Comparison of ENCODE assay signal across 15 mouse cellular contexts in genomic region chr14:31364589-31364988, GRCm38 (mm10). TPM values are rescaled to one million over a fixed set of nuclear protein-coding genes. Genes with fewer than 3 reads are reported as not detected.
DNase-seq lines count a peak whose midpoint lies in the region; ATAC-seq and TF ChIP-seq lines count a peak whose summit lies in the region.
"Had no signal": no experiment of that assay in that cellular context is flagged by ENCODE, and none has a peak within 500 bp of the region (broad histone marks: within the 10 kb centered on the region; RNA-seq: fewer than 3 reads in every experiment).

No protein-coding gene starts in this region.

- peaks cover 0 to 5% of the 10 kb centered on the region in 2 experiments; a peak in 3 of 4 replicates for H3K4me1 ChIP-seq in MEL (ENCODE audit: control insufficient read depth in 1 of 2, insufficient read depth in 2 of 2, low read length in 2 of 2)
- H3K4me1 ChIP-seq in liver, embryonic 15.5 days (replicated peaks): 0 out of 2 replicates have a peak, but pooled peaks cover 4% of the 10 kb centered on the region
- no peaks in the 10 kb centered on the region for H3K4me1 ChIP-seq in hindbrain, embryonic 11.5 days (replicated peaks; ENCODE audit: control insufficient read depth, insufficient read depth, low read length)
- H3K4me1 ChIP-seq: forebrain, embryonic 13.5 days; hindbrain, embryonic 10.5 days; intestine, embryonic 15.5 days; stomach, embryonic 15.5 days had no signal

- DNase-seq in MEL (ENCODE audit: low read depth, low spot score) (peak; percentile 88), liver (peak; percentile 63)
- no peak for DNase-seq in kidney, adult 9 months
- DNase-seq in hindbrain, embryonic 11.5 days (ENCODE audit: low spot score): no peak
- no peak for DNase-seq in T-cell, adult 2 months (ENCODE audit: low spot score)
- DNase-seq: layer of hippocampus, adult 9-11 months had no signal

- TF ChIP-seq POLR2A in MEL (IDR thresholded peaks at IDR 0.05; ENCODE audit: control insufficient read depth in 1 of 2, insufficient read depth in 1 of 2, low read depth in 1 of 2, low read length in 2 of 2, poor library complexity in 1 of 2): no peak

- no peak overlapping the region for H3K9ac ChIP-seq in MEL (ENCODE audit: control insufficient read depth, low read depth, low read length, poor library complexity, severe bottlenecking)
- H3K9ac ChIP-seq in liver, embryonic 15.5 days: no peak overlapping the region
- H3K9ac ChIP-seq in hindbrain, embryonic 11.5 days (ENCODE audit: low read depth, low read length): no peak overlapping the region
- H3K9ac ChIP-seq: forebrain, embryonic 13.5 days; intestine, embryonic 15.5 days; stomach, embryonic 15.5 days had no signal

- H3K27me3 ChIP-seq in MEL (ENCODE audit: control insufficient read depth in 1 of 2, insufficient read depth in 2 of 2, low read length in 2 of 2): no peaks in the 10 kb centered on the region
- no peaks in the 10 kb centered on the region for H3K27me3 ChIP-seq in liver, embryonic 15.5 days
- H3K27me3 ChIP-seq in hindbrain, embryonic 11.5 days (ENCODE audit: control insufficient read depth, insufficient read depth, low read length): no peaks in the 10 kb centered on the region
- H3K27me3 ChIP-seq: forebrain, embryonic 13.5 days; intestine, embryonic 15.5 days; Patski; stomach, embryonic 15.5 days had no signal

- no peak overlapping the region for H3K4me3 ChIP-seq in MEL (ENCODE audit: control insufficient read depth in 1 of 2, insufficient read depth in 1 of 2, low read depth in 2 of 2, low read length in 2 of 2)
- H3K4me3 ChIP-seq in liver, embryonic 15.5 days (replicated peaks): no peak overlapping the region
- H3K4me3 ChIP-seq in hindbrain, embryonic 11.5 days (ENCODE audit: low read depth, low read length): no peak overlapping the region
- H3K4me3 ChIP-seq: forebrain, embryonic 13.5 days; hindbrain, embryonic 10.5 days; intestine, embryonic 15.5 days; stomach, embryonic 15.5 days had no signal

- WGBS in liver, embryonic 15.5 days (ENCODE audit: insufficient replicate concordance): 50% methylated on average over 4 of the region's 4 CpGs
- WGBS in hindbrain, embryonic 11.5 days: 93% methylated on average over 4 of the region's 4 CpGs

- ATAC-seq in liver, embryonic 15.5 days (ENCODE audit: insufficient read depth): peak; percentile 52
- ATAC-seq in hindbrain, embryonic 11.5 days (ENCODE audit: low FRiP score): no peak
- ATAC-seq in CD4-positive, CD25-positive, alpha-beta regulatory T cell, adult 4 months: no peak
- ATAC-seq: forebrain, embryonic 13.5 days; hindbrain, embryonic 16.5 days; intestine, embryonic 15.5 days; Patski had no signal

- TF ChIP-seq CTCF in MEL (IDR thresholded peaks at IDR 0.05 in 2 of 3, conservative IDR thresholded peaks at IDR 0.05 in 1 of 3; ENCODE audit: control insufficient read depth in 1 of 3, insufficient read depth in 1 of 3, low read depth in 2 of 3, low read length in 3 of 3, poor library complexity in 1 of 3, severe bottlenecking in 1 of 3): no peak

- H3K9me3 ChIP-seq in MEL (replicated peaks; ENCODE audit: insufficient read depth, low read length): no peaks in the 10 kb centered on the region
- no peaks in the 10 kb centered on the region for H3K9me3 ChIP-seq in liver, embryonic 15.5 days (replicated peaks)
- no peaks in the 10 kb centered on the region for H3K9me3 ChIP-seq in hindbrain, embryonic 11.5 days (ENCODE audit: control insufficient read depth, low read length)
- H3K9me3 ChIP-seq: forebrain, embryonic 13.5 days; hindbrain, embryonic 10.5 days; intestine, embryonic 15.5 days; stomach, embryonic 15.5 days had no signal

- TF ChIP-seq EP300 in MEL (IDR thresholded peaks at IDR 0.05; ENCODE audit: low read depth in 1 of 2, low read length in 2 of 2): peak; percentile 89 to 91

- peak overlapping the region; percentile 39; the same call in 1 of the 2 replicates for H3K27ac ChIP-seq in MEL (ENCODE audit: control insufficient read depth, low read depth, low read length)
- no peak overlapping the region for H3K27ac ChIP-seq in liver, embryonic 15.5 days (replicated peaks)
- H3K27ac ChIP-seq in hindbrain, embryonic 11.5 days (ENCODE audit: low read depth, low read length): no peak overlapping the region
- H3K27ac ChIP-seq: forebrain, embryonic 13.5 days; hindbrain, embryonic 10.5 days; intestine, embryonic 15.5 days; stomach, embryonic 15.5 days had no signal

- H3K79me2 ChIP-seq in MEL (ENCODE audit: control insufficient read depth, insufficient read depth, low read length, poor library complexity): no peaks in the 10 kb centered on the region

- peaks cover 14 to 28% of the 10 kb centered on the region in 2 experiments for H3K36me3 ChIP-seq in MEL (ENCODE audit: control insufficient read depth in 1 of 2, insufficient read depth in 2 of 2, low read length in 2 of 2)
- H3K36me3 ChIP-seq in liver, embryonic 15.5 days (replicated peaks): peaks cover 73% of the 10 kb centered on the region
- peaks cover 5% of the 10 kb centered on the region; the same call in 1 of the 2 replicates for H3K36me3 ChIP-seq in hindbrain, embryonic 11.5 days (ENCODE audit: control insufficient read depth, insufficient read depth, low read length)

- TF ChIP-seq RAD21 in MEL (IDR thresholded peaks at IDR 0.05; ENCODE audit: low read depth, low read length): no peak

- H3K4me2 ChIP-seq in liver, embryonic 15.5 days: no peak overlapping the region
- H3K4me2 ChIP-seq in hindbrain, embryonic 11.5 days (replicated peaks; ENCODE audit: low read depth, low read length): no peak overlapping the region
- H3K4me2 ChIP-seq: forebrain, embryonic 13.5 days; intestine, embryonic 15.5 days; stomach, embryonic 15.5 days had no signal

TF ChIP-seq in MEL, 35 proteins besides CTCF, POLR2A, EP300 and RAD21:
- TF ChIP-seq MAZ (IDR thresholded peaks at IDR 0.05; ENCODE audit: low read depth, low read length) (no peak), ZNF384 (IDR thresholded peaks at IDR 0.05; ENCODE audit: low read depth, low read length) (peak; percentile 83), GABPA (IDR thresholded peaks at IDR 0.05; ENCODE audit: low read depth, low read length) (no peak), TCF12 (IDR thresholded peaks at IDR 0.05; ENCODE audit: low read depth, low read length) (peak; percentile 94), USF2 (IDR thresholded peaks at IDR 0.05; ENCODE audit: borderline replicate concordance in 1 of 2, insufficient read depth in 1 of 2, low read depth in 1 of 2, low read length in 2 of 2) (no peak), BHLHE40 (IDR thresholded peaks at IDR 0.05; ENCODE audit: borderline replicate concordance, low read depth, low read length) (peak; percentile 53; the same call in 1 of the 2 replicates), MYB (IDR thresholded peaks at IDR 0.05; ENCODE audit: low read depth, low read length) (peak; percentile 37; the same call in 1 of the 2 replicates), ZC3H11A (IDR thresholded peaks at IDR 0.05; ENCODE audit: low read depth, low read length) (no peak), ETS1 (IDR thresholded peaks at IDR 0.05; ENCODE audit: low read depth, low read length) (peak; percentile 72; the same call in 1 of the 2 replicates), MYC (IDR thresholded peaks at IDR 0.05; ENCODE audit: low read depth, low read length) (peak; percentile 80), TAL1 (IDR thresholded peaks at IDR 0.05; ENCODE audit: low read length) (peak; percentile 97), MAX (IDR thresholded peaks at IDR 0.05; ENCODE audit: low read length) (peak; percentile 55; the same call in 1 of the 2 replicates), MAFK (IDR thresholded peaks at IDR 0.05; ENCODE audit: borderline replicate concordance, low read depth, low read length) (peak; percentile 53; the same call in 1 of the 2 replicates), GATA1 (IDR thresholded peaks at IDR 0.05; ENCODE audit: low read depth, low read length) (peak; percentile 90), CHD2 (IDR thresholded peaks at IDR 0.05; ENCODE audit: low read length) (peak; percentile 60; the same call in 1 of the 2 replicates), RCOR1 (IDR thresholded peaks at IDR 0.05; ENCODE audit: low read depth, low read length) (peak; percentile 72), SIN3A (IDR thresholded peaks at IDR 0.05; ENCODE audit: low read length) (peak; percentile 58), HCFC1 (IDR thresholded peaks at IDR 0.05; ENCODE audit: low read depth, low read length) (0 out of 2 replicates have a peak, but pooled peaks have one; percentile 31), MXI1 (IDR thresholded peaks at IDR 0.05; ENCODE audit: low read depth, low read length) (0 out of 2 replicates have a peak, but pooled peaks have one; percentile 44)
TF ChIP-seq in MEL: peak in this region for 15.

RNA-seq across cellular contexts. Expression of gene Capn7, which starts 28.2 kb away (rescaled TPM):
- total RNA-seq in MEL (2012; rRNA removed): 23.2 and 24.9 TPM in 2 replicates
- polyA plus RNA-seq in MEL (2012; ENCODE audit: insufficient read depth in 1 of 2, insufficient read length in 2 of 2, low read depth in 1 of 2, low replicate concordance in 2 of 2, missing spikeins in 1 of 2): 10 to 100 TPM; 30.0 to 83.7 TPM
- polyA plus RNA-seq in liver, embryonic 15.5 days (2015; fragmentation: Nextera tagmentation; extraction: Ambion mirVana): 16.4 and 16.8 TPM in 2 replicates
- 45.2 and 46.3 TPM in 2 replicates for polyA plus RNA-seq in hindbrain, embryonic 11.5 days (2014; fragmentation: Nextera tagmentation; extraction: Ambion mirVana)
- 10 to 100 TPM; 16.0 to 18.3 TPM for polyA plus RNA-seq in CD4-positive, CD25-positive, alpha-beta regulatory T cell, adult 4 months (2017; shearing (Covaris generic))

RNA-seq across cellular contexts. Expression of gene Dnah1, which starts 40.9 kb away (rescaled TPM):
- 0.03 and 0.04 TPM in 2 replicates for total RNA-seq in MEL (2012; rRNA removed)
- polyA plus RNA-seq in MEL (2012; ENCODE audit: insufficient read depth in 1 of 2, insufficient read length in 2 of 2, low read depth in 1 of 2, low replicate concordance in 2 of 2, missing spikeins in 1 of 2): under 1 TPM in 1 of 2 experiments, not detected in 1; 0.11 TPM
- 0.09 and 0.14 TPM in 2 replicates for polyA plus RNA-seq in liver, embryonic 15.5 days (2015; fragmentation: Nextera tagmentation; extraction: Ambion mirVana)
- polyA plus RNA-seq in hindbrain, embryonic 11.5 days (2014; fragmentation: Nextera tagmentation; extraction: Ambion mirVana): 5.9 and 6.1 TPM in 2 replicates
- polyA plus RNA-seq in CD4-positive, CD25-positive, alpha-beta regulatory T cell, adult 4 months (2017; shearing (Covaris generic)): under 1 TPM in 1 of 2 experiments, not detected in 1; 0.06 TPM
- total RNA-seq: monocyte, adult 5-6 weeks had no signal

Comparison
In these comparisons a context has a peak if more than half of its experiments do, and no peak if none do; other contexts are left out.
1. DNase-seq: peak in MEL (single experiment) and liver (single experiment); none in kidney, adult 9 months (single experiment), hindbrain, embryonic 11.5 days (single experiment) and T-cell, adult 2 months (single experiment).